Mouse (Mus musculus) heart, embryonic 13.5 days (tissue): ENCODE measurements around the gene Ccno. TPM values are rescaled to one million over a fixed set of nuclear protein-coding genes. Genes with fewer than 3 reads are reported as not detected.

Experiments used
- ATAC-seq: fragments of 200-750 bp; cut with Nextera tagmentation; 2 replicates; pipeline ENCODE4 v1.8.0; 2017; ENCODE audit warnings: moderate TSS enrichment; ENCODE audit not compliant: insufficient number of reproducible peaks, low FRiP score, low TSS enrichment; ENCODE audit errors: extremely low read depth
- H3K27ac ChIP-seq: fragments of 300-500 bp; sonication (generic); replicated peaks from 2 replicates; pipeline ENCODE4 v1.5.1; 2015; ENCODE audit warnings: moderate library complexity, mild to moderate bottlenecking, inconsistent platforms
- H3K27me3 ChIP-seq: fragments of 300-500 bp; sonication (generic); replicated peaks from 2 replicates; pipeline ENCODE4 v1.6.1; 2015; ENCODE audit warnings: mild to moderate bottlenecking, inconsistent platforms
- H3K36me3 ChIP-seq: fragments of 300-500 bp; sonication (generic); 2 replicates; pipeline ENCODE4 v1.6.1; 2015; ENCODE audit warnings: mild to moderate bottlenecking, inconsistent platforms
- H3K4me1 ChIP-seq: fragments of 300-500 bp; sonication (generic); 2 replicates; pipeline ENCODE4 v1.6.1; 2015; ENCODE audit warnings: inconsistent platforms
- H3K4me2 ChIP-seq: fragments of 300-500 bp; sonication (generic); 2 replicates; pipeline ENCODE4 v1.6.1; 2015; ENCODE audit warnings: inconsistent platforms, mild to moderate bottlenecking, moderate library complexity
- H3K4me3 ChIP-seq: fragments of 300-500 bp; sonication (generic); 2 replicates; pipeline ENCODE4 v1.5.1; 2015; ENCODE audit warnings: moderate library complexity, mild to moderate bottlenecking, inconsistent platforms
- H3K9ac ChIP-seq: fragments of 300-500 bp; sonication (generic); 2 replicates; pipeline ENCODE4 v1.6.1; 2015; ENCODE audit warnings: inconsistent platforms, mild to moderate bottlenecking, moderate library complexity
- H3K9me3 ChIP-seq: fragments of 300-500 bp; sonication (generic); 2 replicates; pipeline ENCODE4 v1.6.1; 2016; ENCODE audit warnings: inconsistent platforms
- WGBS: fragments of 180-500 bp; shearing (Covaris S2); methylation state at CpG from one replicate; pipeline ENCODE4 v1.1.7; 2015; ENCODE audit warnings: mixed read lengths; 5-methylcytosine and 5-hydroxymethylcytosine counted together
- polyA plus RNA-seq: library from polyadenylated mRNA; unstranded; fragments of >200 nt; fragmentation: Nextera tagmentation; extraction: Ambion mirVana; gene quantifications from 2 replicates; pipeline ENCODE4 v1.2.1, GENCODE M21; 2015

Ccno gene
- polyA plus RNA-seq, 1 experiment from 2014 or later, result 0.24 TPM

DNA sequence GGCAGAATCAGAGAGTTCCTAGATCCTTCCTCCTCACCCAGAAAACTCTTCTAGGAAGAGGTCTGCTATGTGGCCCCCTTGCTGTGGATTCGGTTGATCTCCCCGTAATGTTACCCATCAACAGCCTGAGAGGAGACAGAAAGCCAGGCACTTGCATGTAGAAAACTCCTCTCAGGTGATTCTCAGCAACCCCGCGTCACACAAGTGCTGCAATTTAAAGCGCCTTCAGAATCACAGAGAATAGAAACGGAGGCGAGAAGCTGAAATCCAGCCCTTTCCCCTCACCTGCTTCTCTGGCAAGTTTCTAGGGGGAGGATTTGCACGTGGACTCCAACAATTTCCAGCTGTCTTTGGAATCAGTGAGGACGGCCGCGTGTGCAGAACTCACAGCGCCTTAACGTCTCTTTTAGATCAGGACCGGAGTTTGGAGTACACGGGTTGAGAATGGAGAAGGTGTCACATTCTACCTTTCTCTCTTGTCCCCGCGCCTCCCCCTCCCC is 1.1 kb upstream of the Ccno start:
- Histone ChIP-seq H3K27ac (no peak overlapping the region), H3K4me3 (peak overlapping the region; percentile 68), H3K4me2 (peak overlapping the region; percentile 99), H3K9ac (peak overlapping the region; percentile 79; the same call in 1 of the 2 replicates), H3K36me3 (no peaks in the 10 kb centered on the region), H3K9me3 (no peaks in the 10 kb centered on the region), H3K27me3 (peaks cover 93% of the 10 kb centered on the region), H3K4me1 (peaks cover 38% of the 10 kb centered on the region)
- ATAC-seq, result no peak
- WGBS, result 2% methylated on average over 17 of the region's 17 CpGs

- peak overlapping the region; percentile 68 for H3K4me3 ChIP-seq
- H3K9ac ChIP-seq, result peak overlapping the region; percentile 79
- peaks cover 38% of the 10 kb centered on the region for H3K4me1 ChIP-seq
- ATAC-seq, result peak; percentile 9; the same call in 1 of the 2 replicates
- no peak overlapping the region for H3K27ac ChIP-seq
- H3K27me3 ChIP-seq, result peaks cover 89% of the 10 kb centered on the region
- under 1% methylated on average over 39 of the region's 39 CpGs for WGBS
- H3K9me3 ChIP-seq, result no peaks in the 10 kb centered on the region
- no peaks in the 10 kb centered on the region for H3K36me3 ChIP-seq
- H3K4me2 ChIP-seq, result peak overlapping the region; percentile 99
Measured at GRCm38 (mm10) chr13:112987991-112988390, 389 bp downstream of the Ccno start.

- no peaks in the 10 kb centered on the region for H3K9me3 ChIP-seq
Measured at GRCm38 (mm10) chr13:112988866-112989265, 1.3 kb downstream of the Ccno start.

DNA sequence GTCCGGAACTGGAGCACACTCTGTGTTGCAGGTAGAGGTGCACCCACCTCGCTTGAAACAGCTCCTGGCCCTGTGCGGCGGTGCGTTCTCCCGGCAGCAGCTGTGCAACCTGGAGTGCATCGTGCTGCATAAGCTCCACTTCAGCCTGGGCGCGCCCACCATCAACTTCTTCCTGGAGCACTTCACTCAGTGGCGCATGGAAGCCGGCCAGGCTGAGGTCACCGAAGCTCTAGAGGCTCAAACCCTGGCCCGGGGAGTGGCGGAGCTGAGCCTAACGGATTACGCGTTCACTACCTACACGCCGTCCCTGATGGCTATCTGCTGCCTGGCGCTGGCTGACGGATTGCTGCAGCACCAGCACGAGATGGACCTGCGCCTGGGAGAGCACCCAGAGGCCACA is 1.9 kb downstream of the Ccno start:
- Histone ChIP-seq H3K9ac (peak overlapping the region; percentile 50; the same call in 1 of the 2 replicates), H3K27me3 (peaks cover 90% of the 10 kb centered on the region), H3K4me1 (peaks cover 51% of the 10 kb centered on the region), H3K36me3 (no peaks in the 10 kb centered on the region), H3K4me2 (peak overlapping the region; percentile 99), H3K27ac (no peak overlapping the region), H3K9me3 (no peaks in the 10 kb centered on the region), H3K4me3 (peak overlapping the region; percentile 68)
- no peak for ATAC-seq
- 1% methylated on average over 23 of the region's 23 CpGs for WGBS

More at GRCm38 (mm10) chr13:112988866-112989265, 1.3 kb downstream of the Ccno start:
- under 1% methylated on average over 19 of the region's 19 CpGs for WGBS
- ATAC-seq, result no peak
- Histone ChIP-seq H3K36me3 (no peaks in the 10 kb centered on the region), H3K27ac (no peak overlapping the region), H3K4me1 (peaks cover 45% of the 10 kb centered on the region), H3K4me3 (peak overlapping the region; percentile 68), H3K27me3 (peaks cover 89% of the 10 kb centered on the region), H3K4me2 (peak overlapping the region; percentile 99), H3K9ac (0 out of 2 replicates have a peak overlapping the region, but pooled peaks have one; percentile 30)

- H3K4me1 ChIP-seq, result peaks cover 51% of the 10 kb centered on the region
- WGBS, result 15% methylated on average over 4 of the region's 4 CpGs
- no peak overlapping the region for H3K4me3 ChIP-seq
- H3K27ac ChIP-seq, result no peak overlapping the region
- no peaks in the 10 kb centered on the region for H3K9me3 ChIP-seq
- H3K36me3 ChIP-seq, result no peaks in the 10 kb centered on the region
- ATAC-seq, result no peak
- no peak overlapping the region for H3K9ac ChIP-seq
- 0 out of 2 replicates have a peak overlapping the region, but pooled peaks have one; percentile 99 for H3K4me2 ChIP-seq
- H3K27me3 ChIP-seq, result peaks cover 95% of the 10 kb centered on the region
Measured at GRCm38 (mm10) chr13:112990346-112990745, 2.7 kb downstream of the Ccno start.

- H3K9ac ChIP-seq, result peak within 1 kb of the TSS; percentile 54; the same call in 1 of the 2 replicates
- H3K4me3 ChIP-seq, result peak within 1 kb of the TSS; percentile 50
- no peaks in the 10 kb centered on the region for H3K9me3 ChIP-seq
- H3K4me2 ChIP-seq, result peak within 1 kb of the TSS; percentile 76
- H3K36me3 ChIP-seq, result no peaks in the 10 kb centered on the region
- no peak within 1 kb of the TSS for H3K27ac ChIP-seq
- peaks cover 95% of the 10 kb centered on the region for H3K27me3 ChIP-seq
- peaks cover 37% of the 10 kb centered on the region for H3K4me1 ChIP-seq
- no peak for ATAC-seq
- WGBS, result under 1% methylated on average over 63 of the region's 63 CpGs
Measured at GRCm38 (mm10) chr13:112993531-112994152, 6.0 kb downstream of the Ccno start, which contains the start of gene Mcidas. TSS of gene Mcidas (plus strand) at chr13:112993845.

- WGBS, result under 1% methylated on average over 25 of the region's 25 CpGs
- H3K4me1 ChIP-seq, result peaks cover 37% of the 10 kb centered on the region
- no peaks in the 10 kb centered on the region for H3K9me3 ChIP-seq
- peak overlapping the region; percentile 54; the same call in 1 of the 2 replicates for H3K9ac ChIP-seq
- no peak overlapping the region for H3K27ac ChIP-seq
- peaks cover 95% of the 10 kb centered on the region for H3K27me3 ChIP-seq
- no peaks in the 10 kb centered on the region for H3K36me3 ChIP-seq
- no peak for ATAC-seq
- H3K4me2 ChIP-seq, result peak overlapping the region; percentile 76
- H3K4me3 ChIP-seq, result peak overlapping the region; percentile 50
Measured at GRCm38 (mm10) chr13:112994191-112994590, 6.6 kb downstream of the Ccno start.

- H3K4me3 ChIP-seq, result no peak overlapping the region
- H3K36me3 ChIP-seq, result no peaks in the 10 kb centered on the region
- ATAC-seq, result no peak
- peaks cover 95% of the 10 kb centered on the region for H3K27me3 ChIP-seq
- no peak overlapping the region for H3K4me2 ChIP-seq
- no peak overlapping the region for H3K9ac ChIP-seq
- 57% methylated on average over 4 of the region's 4 CpGs for WGBS
- no peaks in the 10 kb centered on the region for H3K9me3 ChIP-seq
- no peak overlapping the region for H3K27ac ChIP-seq
- H3K4me1 ChIP-seq, result peaks cover 24% of the 10 kb centered on the region
Measured at GRCm38 (mm10) chr13:112996407-112996806, 8.8 kb downstream of the Ccno start.

DNA sequence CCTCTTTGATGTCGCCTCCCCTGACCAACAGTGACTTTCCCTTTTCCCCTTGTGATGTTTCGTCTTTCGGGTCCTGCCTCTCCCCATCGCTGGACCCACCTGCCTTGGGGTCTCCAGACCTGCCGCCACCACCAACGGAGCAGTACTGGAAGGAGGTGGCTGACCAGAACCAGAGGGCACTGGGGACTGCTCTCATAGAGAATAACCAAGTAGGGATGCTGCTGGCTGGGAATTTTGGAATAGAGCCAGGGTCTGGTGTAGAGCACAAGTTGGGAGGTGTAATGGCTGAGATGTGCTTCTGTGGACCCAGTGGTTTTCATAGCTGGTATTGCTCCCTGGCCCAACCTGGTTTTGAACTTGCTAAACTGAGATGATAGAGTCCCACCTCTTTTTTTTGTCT is 9.8 kb downstream of the Ccno start:
- peaks cover 24% of the 10 kb centered on the region for H3K4me1 ChIP-seq
- WGBS, result 67% methylated on average over 6 of the region's 6 CpGs
- ATAC-seq, result no peak
- no peak overlapping the region for H3K9ac ChIP-seq
- H3K4me2 ChIP-seq, result no peak overlapping the region
- H3K27ac ChIP-seq, result no peak overlapping the region
- H3K36me3 ChIP-seq, result no peaks in the 10 kb centered on the region
- no peak overlapping the region for H3K4me3 ChIP-seq
- no peaks in the 10 kb centered on the region for H3K9me3 ChIP-seq
- H3K27me3 ChIP-seq, result peaks cover 97% of the 10 kb centered on the region

DNA sequence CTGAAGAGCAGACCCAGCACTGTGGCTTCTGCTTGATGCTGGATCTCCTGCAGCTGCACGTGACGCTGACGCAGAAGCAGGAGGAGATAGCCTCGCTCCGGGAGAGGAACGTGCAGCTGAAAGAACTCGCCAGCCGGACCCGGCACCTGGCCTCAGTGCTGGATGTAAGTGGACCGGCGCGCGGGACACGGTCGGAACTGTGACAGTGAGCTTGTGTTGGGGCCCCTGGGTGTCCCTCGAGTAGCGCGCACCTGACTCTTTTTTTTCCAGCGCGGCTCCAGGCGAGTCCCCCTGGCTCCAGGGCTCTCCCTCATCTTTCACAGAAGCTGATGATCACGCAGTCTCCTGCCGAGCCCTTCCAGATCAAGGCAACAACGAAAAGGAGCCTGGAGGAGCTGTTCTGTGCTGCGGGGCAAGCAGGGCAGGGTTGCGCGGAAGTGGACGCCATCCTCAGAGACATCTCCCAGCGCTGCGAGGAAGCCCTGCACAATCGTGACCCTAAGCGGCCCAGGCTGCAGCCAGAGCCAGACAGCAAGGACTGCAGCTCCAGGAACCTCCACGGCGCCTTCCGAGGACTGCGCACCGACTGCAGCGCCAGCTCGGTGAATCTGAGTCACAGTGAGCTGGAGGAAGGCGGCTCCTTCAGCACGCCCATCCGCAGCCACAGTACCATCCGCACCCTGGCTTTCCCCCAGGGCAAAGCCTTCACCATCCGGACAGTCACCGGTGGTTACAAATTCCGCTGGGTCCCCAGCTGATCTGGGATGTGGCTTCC is 11.0 kb downstream of the Ccno start:
- no peak for ATAC-seq
- Histone ChIP-seq H3K4me1 (peaks cover 19% of the 10 kb centered on the region), H3K36me3 (no peaks in the 10 kb centered on the region), H3K27me3 (peaks cover 90% of the 10 kb centered on the region), H3K27ac (no peak overlapping the region), H3K4me3 (peak overlapping the region; percentile 54), H3K9me3 (no peaks in the 10 kb centered on the region), H3K9ac (peak overlapping the region; percentile 12), H3K4me2 (peak overlapping the region; percentile 90)
- under 1% methylated on average over 46 of the region's 46 CpGs for WGBS

- no peak overlapping the region for H3K9ac ChIP-seq
- WGBS, result 73% methylated on average over 3 of the region's 3 CpGs
- H3K9me3 ChIP-seq, result no peaks in the 10 kb centered on the region
- peaks cover 11% of the 10 kb centered on the region; the same call in 1 of the 2 replicates for H3K4me1 ChIP-seq
- no peak for ATAC-seq
- H3K4me3 ChIP-seq, result no peak overlapping the region
- no peak overlapping the region for H3K27ac ChIP-seq
- no peaks in the 10 kb centered on the region for H3K36me3 ChIP-seq
- H3K27me3 ChIP-seq, result peaks cover 75% of the 10 kb centered on the region
- no peak overlapping the region for H3K4me2 ChIP-seq
Measured at GRCm38 (mm10) chr13:113000090-113000489, 12.5 kb downstream of the Ccno start.
